Mouse (Mus musculus) left cerebral cortex, postnatal 36 days (tissue): ENCODE data around the gene Plin1. TPM values are rescaled to one million over a fixed set of nuclear protein-coding genes. Genes with fewer than 3 reads are reported as not detected.
A peak's percentile ranks its signal among the peaks of the same experiment; 100 is the strongest.

Source experiments
- DNase-seq, 2 experiments: peaks; one replicate each; pipeline ENCODE4 v3.0.0; 2021 to 2022; ENCODE audit warnings: low spot score in 2 of 2, mixed read lengths in 1 of 2
- intact Hi-C: fragments of 180-260 bp; cut with DNase I; formaldehyde crosslinking; loops from one replicate; pipeline ENCODE4 v1.15.1; 2025
- total RNA-seq, 2 experiments: library from RNA; stranded (reverse); gene quantifications; 2 replicates each; pipeline ENCODE4 v1.2.3; 2021

Plin1 gene
- total RNA-seq, 2 experiments from 2014 or later, result not detected

DNA sequence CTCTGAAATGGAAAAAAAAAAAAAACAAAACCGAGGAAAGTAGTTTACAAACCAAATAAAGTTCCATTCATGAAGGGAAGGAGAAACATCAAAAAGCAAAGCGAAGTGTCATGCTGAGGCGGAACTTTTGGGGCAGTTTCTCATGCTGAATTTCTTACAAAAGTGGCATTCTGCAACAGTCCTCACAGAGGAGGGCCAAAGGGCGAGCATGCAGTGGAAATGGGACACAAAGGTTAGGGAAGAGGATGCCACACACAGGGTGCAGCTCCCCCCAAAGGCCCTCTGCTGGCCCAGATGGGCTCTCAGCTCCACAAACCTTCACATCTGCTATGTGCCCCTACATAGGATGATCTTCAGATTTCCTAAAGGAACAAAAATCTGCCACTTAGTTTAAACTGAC is 7.6 kb upstream of the Plin1 start:
- intact Hi-C loops, result no loop called here
- no peak for DNase-seq

DNA sequence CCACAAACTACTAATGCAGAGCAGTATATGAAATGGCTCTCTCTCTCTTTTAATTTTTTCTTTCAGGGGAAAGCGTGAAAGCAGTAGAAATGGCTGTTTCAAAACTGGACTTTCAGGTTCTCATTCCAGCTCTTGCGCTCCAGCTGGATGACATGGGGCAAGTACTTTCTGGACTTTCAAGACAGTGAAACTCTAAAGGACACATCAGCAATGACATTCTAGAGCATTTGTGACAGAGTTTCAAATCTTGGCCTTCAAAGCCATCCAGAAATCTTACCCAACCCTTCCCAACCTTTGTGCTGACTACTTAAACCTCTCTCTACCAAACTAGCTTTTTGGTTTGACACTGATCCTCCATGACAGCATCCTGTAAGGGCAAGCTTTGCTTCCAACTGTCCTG is 6.2 kb upstream of the Plin1 start:
- no peak for DNase-seq
- intact Hi-C loops, result loop anchor here (10.0 kb wide), 1 partner anchor 244 kb away; no protein-coding TSS in a partner anchor

DNA sequence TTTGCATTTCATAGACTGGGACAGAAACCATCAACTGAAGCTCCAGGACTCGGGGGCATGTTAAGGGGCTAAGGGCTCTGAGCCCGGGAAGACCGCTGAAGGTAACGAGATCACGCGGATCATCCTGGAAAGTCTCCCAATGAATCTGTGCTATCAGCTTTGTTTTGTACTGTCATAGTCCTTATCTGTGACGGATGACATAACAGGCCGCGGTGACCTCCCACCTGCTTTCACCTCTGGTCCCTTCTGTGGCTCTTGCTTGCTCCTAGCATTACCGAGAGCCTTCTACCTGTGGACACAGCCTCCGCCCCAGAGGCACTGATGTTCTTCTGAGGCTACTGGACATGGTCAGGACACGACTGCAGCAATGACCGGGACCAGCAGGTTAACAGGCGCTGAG is 3.8 kb upstream of the Plin1 start:
- intact Hi-C loops, result loop anchor here (10.0 kb wide), 1 partner anchor 242 kb away; no protein-coding TSS in a partner anchor
- DNase-seq, result no peak

DNA sequence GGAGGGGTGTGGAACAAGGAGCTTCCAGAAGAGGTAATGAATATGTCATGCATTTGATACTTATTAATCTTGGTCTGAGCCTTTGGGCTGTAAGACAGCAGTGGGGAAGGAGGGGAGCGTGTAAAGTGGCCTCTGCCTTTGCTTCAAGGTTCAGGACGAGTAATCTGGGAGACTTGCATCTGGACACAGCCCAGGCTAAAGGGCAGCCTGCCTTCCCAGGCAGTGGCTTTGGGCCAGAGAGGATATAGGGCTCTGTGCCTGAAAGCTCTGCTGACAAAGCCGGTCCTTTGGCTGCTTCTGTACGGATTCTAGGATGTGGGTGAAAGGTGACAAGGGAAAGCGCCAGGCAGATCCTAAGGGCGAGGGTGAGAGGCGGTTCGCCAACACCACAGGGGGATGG is 1.9 kb upstream of the Plin1 start:
- intact Hi-C loops, result loop anchor here (10.0 kb wide), 1 partner anchor 240 kb away; no protein-coding TSS in a partner anchor
- no peak for DNase-seq

DNA sequence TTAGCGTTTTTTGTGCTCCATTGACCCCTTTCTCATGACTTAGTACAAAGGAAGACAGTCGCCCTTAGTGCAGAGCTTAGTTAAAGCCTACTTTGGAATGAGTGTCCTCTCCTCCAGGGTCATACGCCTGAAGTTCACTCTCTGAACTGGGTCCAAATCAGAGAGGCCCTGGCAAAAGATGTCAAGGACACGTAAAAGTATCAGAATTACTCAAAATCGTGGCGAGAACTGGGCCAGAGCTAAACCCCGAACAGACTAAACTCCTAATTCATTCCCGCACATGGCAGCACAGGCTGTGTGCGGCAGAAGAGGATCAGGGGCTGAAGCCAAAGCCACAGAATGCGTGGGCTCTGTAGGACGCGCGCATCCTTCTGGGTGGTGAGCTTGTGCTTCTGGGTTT is 1.3 kb downstream of the Plin1 start:
- DNase-seq, result no peak
- intact Hi-C loops, result loop anchor here (10.0 kb wide), 1 partner anchor 237 kb away; no protein-coding TSS in a partner anchor

DNA sequence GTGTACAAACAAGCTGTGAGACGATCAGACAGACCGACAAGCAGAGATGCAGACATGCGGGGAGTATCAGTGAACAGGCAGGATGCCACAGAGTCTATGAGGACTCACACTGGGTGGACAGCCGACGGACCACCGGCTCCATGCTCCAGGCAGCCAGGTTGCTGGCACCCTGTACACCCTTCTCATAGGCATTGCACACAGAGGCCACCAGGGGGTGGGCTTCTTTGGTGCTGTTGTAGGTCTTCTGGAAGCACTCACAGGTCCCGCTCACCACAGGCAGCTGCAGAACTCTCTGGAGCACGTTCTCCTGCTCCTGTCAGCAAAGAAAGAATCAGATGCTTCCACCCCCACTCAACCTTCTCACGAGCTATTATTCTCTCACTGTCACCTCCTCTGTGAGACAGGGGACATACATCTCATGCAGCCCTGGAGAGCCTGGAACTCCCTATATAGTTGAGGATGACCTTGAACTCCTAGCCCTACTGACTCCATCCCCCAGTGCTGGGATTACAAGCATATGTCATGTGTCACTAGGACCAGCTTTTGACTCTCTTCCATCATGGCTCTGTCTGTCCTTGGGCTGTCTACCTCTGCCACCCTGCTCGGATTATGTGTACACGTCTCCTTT is 2.8 kb downstream of the Plin1 start:
- DNase-seq, result no peak
- intact Hi-C loops, result loop anchor here (2.0 to 10.0 kb wide), 2 partner anchors 117 to 235 kb away; no protein-coding TSS in a partner anchor

DNA sequence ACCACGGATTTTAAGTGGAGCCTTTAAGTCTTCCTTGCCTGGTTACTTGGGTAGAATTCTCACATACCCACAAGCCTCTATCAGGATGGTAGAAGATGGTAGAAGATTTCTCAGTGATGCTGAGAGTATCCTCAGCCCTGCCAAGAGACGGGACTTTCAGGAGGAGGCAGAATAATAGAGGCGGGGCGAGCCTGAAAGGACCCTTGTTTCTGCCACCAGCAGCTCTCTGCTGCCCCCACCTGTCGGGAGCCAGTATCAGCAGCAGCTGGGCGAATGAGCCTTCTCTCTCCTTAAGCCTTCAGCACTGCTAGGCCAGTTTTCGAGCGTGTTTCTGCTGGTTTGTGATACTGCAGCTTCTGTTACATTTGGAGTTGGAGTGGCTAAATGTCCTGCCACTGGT is 3.5 kb downstream of the Plin1 start:
- DNase-seq, result peak; percentile 47 to 64
- intact Hi-C loops, result loop anchor here (2.0 kb wide), 1 partner anchor 116 kb away; no protein-coding TSS in a partner anchor

DNA sequence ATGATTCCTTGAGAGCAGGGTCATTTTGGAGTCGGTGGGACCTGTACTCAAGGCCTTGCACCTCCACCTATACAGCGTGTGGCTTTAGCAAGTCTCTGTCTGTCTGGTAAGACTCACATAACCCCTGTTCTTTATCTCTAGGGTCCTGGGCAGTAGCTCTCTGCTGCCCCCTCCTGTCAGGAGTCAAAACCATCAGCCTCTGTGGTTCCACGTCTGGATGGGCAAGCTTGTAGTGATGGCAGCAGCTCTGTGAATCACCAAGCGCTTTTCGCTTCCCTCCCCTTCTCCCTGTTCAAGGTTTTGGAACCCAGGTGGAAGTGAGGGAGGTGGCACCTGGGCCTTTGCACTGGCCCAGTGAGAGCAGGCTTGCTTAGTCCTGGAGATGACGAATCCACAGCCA is 4.5 kb downstream of the Plin1 start:
- intact Hi-C loops, result loop anchor here (2.0 kb wide), 1 partner anchor 115 kb away; no protein-coding TSS in a partner anchor
- peak in 1 of 2 experiments; percentile 49 for DNase-seq

DNA sequence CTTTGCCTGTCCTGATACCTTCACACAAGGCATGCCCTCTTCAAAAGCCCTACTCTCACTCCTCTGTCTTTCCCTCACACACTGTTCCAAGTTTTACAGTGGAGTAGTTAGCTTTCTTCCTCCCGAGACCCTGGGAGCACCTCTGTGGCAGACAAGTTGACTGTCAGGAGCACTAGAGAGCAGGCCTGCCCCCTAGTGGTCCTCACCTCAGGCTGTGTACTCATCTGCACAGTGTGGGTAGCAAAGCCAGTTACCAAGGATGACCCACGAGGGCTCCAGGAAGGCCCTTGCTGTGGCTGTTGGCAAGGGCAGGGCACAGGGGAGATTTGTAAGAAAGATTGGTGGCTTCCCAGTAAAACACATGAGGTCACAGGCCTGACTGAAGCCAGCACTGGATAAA is 5.6 kb downstream of the Plin1 start:
- intact Hi-C loops, result no loop called here
- no peak for DNase-seq

DNA sequence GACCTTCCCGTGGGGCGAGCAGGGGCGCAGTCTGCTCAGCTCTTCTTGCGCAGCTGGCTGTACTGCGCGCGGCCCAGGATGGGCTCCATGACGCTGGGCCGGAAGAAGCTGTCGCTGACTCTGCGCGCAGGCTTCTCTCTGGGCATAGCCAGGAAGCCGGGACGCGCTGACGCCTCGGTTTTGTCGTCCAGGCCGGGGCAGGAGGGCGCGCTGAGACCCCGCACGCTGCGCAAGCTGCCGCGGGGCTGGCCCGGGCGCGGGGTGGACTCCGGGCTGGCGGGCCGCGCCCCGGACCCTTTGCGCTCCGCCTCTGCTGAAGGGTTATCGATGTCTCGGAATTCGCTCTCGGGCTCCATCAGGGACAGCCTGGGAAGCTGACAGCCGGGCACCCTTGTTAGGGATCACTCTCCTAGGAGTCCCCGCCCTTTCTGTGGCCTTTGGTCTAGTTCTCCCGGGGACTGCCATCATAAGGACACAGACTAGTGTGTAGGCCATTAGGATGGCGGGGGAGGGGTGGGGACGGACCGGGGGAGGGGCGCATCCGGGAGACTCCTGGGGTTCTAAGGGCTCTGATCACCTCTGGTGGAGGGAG is 11.2 kb downstream of the Plin1 start:
- DNase-seq, result peak; percentile 32 to 44
- intact Hi-C loops, result no loop called here

DNA sequence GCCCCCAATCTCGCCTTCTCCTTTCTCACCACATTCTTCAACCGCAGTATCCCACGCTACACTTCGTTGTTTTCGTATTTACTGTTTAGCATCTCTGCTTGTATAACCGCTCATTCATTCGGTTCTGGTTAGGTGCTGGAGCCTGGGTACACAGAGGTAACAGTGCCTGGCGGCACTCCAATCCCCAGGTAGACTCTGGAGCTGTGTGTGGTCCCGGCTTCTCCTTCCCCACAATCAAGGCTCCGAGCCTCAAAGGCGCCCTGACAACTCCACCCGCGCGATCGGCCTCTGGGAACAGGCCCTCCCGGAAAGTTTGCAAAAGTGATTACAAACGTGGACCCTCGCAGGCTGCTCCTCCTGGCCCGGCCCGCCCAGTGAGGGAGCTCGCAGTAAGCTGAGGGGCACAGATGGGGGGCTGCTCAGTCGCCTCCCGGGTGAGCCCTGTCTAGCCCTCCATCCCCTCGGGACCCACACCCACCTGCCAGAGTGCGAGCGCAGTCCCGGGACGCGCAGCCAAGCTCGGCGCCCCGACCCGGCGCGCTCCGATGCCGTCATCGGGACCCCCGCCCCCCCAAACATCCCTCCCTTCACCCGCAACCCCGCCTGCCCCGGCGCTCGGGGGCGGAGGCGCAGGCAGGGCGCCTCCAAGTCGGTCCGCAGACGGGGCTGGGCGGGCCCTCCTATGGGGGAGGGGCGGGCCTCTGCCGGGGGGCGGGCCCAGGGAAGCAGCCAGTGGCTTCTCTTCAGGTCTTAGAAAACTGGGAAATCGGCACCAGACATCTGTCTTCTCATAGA is 17.3 kb downstream of the Plin1 start, which contains the start of gene Kif7:
Gene Kif7 (minus strand): TSS at position 534 of the 795 bp plus-strand sequence.
- intact Hi-C loops, result no loop called here

DNA sequence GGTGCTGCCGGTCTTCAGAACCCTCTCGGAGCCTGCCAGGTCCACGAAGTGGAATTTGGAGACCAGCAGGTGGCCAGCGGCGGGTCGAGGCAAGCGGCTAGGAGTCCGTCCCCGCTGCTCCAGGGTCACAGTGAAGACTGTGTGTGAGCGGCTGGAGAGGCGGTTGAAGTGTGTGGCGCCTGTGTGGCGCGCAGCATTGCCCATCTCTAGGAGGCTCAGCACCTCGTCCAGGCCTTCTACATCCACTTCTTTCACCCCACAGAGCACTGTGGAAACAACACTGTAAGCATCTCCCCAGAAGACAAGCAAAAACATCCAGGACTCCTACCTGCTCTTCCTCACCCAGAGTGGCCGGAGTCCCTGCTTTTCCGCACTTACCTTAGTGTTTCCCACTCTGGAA is 21.9 kb downstream of the Plin1 start:
- intact Hi-C loops, result no loop called here
- peak in 1 of 2 experiments; percentile 44 for DNase-seq

More for the DNA sequence above, 17.3 kb downstream of the Plin1 start, which contains the start of gene Kif7:
- no peak for DNase-seq

DNA sequence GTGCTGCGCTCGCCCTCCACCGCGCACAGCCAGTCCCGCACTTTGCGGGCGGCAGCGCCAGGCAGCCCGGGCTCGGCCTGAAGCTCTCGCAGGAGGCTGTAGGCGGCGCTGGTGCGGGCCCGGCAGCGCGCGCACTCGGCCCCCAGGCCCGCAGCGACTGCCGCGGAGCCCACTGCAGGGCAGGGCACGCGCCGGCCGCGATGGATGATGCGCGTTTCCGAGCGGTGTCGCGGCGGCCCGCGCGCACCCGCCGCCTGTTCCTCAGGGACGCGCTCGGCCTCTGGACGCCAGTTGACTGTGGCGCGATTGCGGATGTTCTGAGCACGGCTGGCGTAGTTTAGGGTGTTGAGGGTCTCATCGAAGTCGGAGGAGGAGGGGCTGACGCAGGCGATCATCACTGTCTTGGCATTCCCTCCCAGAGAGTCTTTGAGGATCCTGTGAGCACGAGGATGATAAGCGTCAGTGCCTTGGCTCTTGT is 22.5 kb downstream of the Plin1 start:
- peak; percentile 53 to 77 for DNase-seq
- intact Hi-C loops, result no loop called here

DNA sequence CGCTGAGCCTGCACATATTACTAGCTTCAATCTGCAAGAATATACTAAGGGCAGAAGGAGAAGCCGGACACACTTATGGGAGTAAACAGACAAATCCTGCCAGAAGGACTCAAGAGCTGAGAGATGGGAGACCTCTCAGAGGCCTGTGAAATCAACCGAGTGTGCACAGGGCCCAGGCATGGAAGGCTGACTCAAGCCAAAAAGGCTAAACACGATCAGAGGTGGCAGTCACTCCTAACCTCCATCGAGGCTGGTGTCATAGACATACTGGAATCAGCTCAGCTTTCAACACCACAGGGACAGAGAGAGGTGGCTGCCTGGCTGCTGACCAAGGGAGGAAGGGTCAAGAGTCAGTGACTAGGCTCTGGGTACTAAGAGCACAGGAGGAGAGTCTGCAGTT is 27.5 kb downstream of the Plin1 start:
- no peak for DNase-seq
- intact Hi-C loops, result no loop called here

DNA sequence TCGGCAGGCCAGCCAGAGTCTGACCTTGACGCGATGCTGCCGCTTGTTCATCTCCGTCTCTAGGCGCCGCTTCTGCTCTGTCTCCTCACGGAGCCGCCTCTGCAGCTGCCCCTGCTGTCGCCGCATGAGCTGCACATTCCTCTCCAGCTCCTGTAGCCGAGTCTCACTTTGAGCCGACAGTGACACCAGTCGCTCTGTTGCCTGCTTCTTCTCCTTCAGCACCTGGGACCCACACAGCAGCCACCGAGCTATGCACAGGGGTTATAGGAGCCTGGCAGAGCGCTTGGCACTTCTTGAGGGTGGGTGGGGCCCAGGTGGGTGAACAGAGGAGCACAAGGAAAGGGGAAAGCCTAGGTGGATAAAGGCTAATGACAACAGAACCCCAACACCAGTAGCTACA is 29.9 kb downstream of the Plin1 start:
- intact Hi-C loops, result no loop called here
- DNase-seq, result no peak

DNA sequence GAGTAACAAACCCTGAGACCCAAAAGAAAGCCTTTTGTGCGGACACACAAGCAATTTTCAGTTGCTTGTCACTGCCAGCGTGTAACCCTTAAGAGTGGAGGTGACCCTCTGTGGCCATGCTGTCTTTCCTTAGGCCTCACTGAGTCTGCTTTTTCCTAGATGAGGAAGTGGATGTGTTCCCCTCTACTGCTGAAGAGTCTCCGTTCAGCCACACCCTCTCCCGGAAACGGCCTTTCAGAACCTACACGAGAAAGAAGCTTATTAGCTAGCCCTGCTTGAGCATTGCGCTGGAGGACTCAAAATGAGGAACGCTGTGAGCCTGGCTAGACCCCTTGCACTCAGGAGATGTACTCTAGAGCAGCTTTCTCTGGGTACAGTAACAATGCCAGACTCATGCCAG is 36.2 kb downstream of the Plin1 start:
- intact Hi-C loops, result no loop called here
- no peak for DNase-seq

DNA sequence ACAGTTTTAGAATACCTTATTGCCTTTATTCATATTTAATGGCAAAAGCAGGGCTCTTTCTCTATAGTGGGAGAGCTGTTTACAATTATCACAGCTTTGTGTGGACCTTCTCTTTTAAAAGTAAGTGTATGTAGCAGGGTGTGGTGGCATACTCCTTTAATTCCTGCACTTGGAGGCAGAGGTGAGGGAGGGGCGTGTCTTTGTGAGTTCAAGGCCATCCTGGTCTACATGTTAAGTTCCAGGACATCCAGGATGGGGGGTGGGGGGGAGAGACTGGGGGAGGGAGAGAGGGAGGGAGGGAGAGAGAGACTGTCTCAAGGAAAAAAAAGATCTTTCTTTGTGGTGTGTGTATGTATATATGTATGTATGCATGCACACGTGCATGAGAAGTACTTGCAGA is 52.5 kb downstream of the Plin1 start:
- intact Hi-C loops, result no loop called here
- no peak for DNase-seq

DNA sequence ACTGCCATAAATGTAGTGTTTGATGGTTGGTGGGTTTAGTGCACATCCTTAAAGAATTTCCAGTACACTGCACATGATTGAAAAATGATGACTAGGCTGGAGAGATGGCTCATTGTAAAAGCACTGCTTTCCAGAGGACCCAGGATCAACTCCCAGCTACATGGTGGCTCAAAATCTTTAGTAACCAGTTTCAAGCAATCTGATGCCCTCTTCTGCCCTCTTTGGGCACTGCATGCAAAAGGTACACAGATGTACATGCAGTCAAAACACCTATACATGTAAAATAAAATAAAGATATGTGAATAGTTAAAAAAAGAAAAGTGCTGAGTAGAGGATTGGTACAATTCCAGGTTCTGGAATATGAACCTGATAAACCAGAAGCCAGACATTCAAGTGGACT is 53.5 kb downstream of the Plin1 start:
- intact Hi-C loops, result no loop called here
- no peak for DNase-seq

DNA sequence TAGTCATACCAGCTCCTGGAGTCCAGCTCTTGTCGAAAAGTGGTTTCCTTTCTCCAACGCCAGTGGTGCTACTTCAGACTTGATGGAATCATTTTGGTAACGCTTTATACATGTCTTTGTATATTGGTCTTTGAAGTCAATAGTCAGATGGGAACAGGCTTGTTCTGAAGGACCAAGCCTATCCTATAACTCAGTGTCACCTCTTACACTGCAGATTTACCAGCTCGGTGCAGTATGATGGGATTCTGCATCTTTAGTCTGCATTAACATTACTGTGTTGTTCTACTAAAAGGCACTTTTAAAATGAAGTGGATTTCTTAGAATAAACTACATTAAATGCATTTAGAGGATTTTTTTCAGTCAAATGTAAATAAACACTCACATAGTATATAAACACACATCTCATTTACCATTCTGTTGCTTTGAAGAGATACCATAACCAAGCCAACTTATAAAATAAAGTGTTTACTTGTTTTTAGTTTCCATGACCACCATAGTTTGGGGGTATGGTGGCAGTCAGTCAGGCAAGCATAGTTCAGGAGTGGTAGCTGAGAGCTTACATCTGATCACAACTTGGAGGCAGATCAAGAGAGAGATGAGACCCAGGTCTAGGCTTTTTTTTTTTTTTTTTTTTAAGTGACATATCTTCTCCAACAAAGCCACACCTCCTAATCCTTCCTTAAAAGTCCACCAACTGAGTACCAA is 61.7 kb downstream of the Plin1 start:
- intact Hi-C loops, result no loop called here
- no peak for DNase-seq
